Mouse (Mus musculus) liver, embryonic 14.5 days (tissue): Measurements from ENCODE around the gene Minpp1.

ENCODE experiments used
- CTCF ChIP-seq: IDR thresholded peaks from 2 replicates; pipeline ENCODE4 v1.5.1; 2016; ENCODE audit warnings: antibody characterized with exemption, low read depth, control low read depth
- EP300 ChIP-seq: IDR thresholded peaks from 2 replicates; pipeline ENCODE4 v1.6.1; 2016; ENCODE audit warnings: antibody characterized with exemption, low read depth

DNA sequence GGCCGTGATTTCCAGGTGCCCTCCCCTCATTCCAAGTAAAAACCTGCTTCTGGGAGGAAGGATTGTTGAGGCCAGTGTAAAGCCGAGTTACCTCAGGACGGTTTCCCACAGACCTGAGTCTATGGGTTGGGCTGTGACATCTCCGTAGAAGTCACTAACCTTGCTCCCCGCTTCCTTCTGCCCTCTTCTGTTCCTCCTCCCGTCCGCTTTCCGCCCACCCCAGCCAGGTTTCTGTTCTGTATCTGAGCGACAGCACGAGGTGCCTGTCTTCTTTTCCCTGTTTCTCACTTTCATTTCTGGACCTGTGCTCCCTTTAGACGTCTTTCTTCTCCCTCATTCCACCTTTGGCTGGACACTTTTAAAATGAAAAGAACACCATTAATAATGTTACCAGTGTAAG is 9.5 kb downstream of the Minpp1 start:
- TF ChIP-seq CTCF (no peak), EP300 (no peak)
